Mouse (Mus musculus) urinary bladder, postnatal 10 days (tissue): Measurements from ENCODE around the gene Gm8237.
"Not testable (repeated sequence)": the region's sequence is repeated elsewhere in the genome, so short reads cannot be mapped to it uniquely, and the experiment has no call there.

Experiments used
- DNase-seq: peaks from one replicate; pipeline ENCODE4 v3.0.0; 2022; ENCODE audit warnings: low spot score

The Gm8237 gene

GRCm38 (mm10) chr14:5880241-5880640 is at the start of gene Gm8237:
TSS of gene Gm8237 (minus strand) at chr14:5880382.
- not testable (repeated sequence) for DNase-seq

- not testable (repeated sequence) for DNase-seq
Observed at GRCm38 (mm10) chr14:5923276-5923675, 43.1 kb upstream of the Gm8237 start.

- not testable (repeated sequence) for DNase-seq
Observed at GRCm38 (mm10) chr14:5918330-5918942, 38.3 kb upstream of the Gm8237 start.

GRCm38 (mm10) chr14:5913701-5914100 is 33.5 kb upstream of the Gm8237 start:
- DNase-seq = not testable (repeated sequence)

GRCm38 (mm10) chr14:5879791-5880190 is 391 bp downstream of the Gm8237 start:
- not testable (repeated sequence) for DNase-seq

GRCm38 (mm10) chr14:5879136-5879535 is 1.0 kb downstream of the Gm8237 start:
- DNase-seq = not testable (repeated sequence)

- not testable (repeated sequence) for DNase-seq
Observed at GRCm38 (mm10) chr14:5855911-5856310, 24.3 kb downstream of the Gm8237 start.

- DNase-seq = not testable (repeated sequence)
Observed at GRCm38 (mm10) chr14:5830229-5830628, 50.0 kb downstream of the Gm8237 start, which contains the start of gene Gm3424. TSS of gene Gm3424 (minus strand) at chr14:5830329.

- not testable (repeated sequence) for DNase-seq
Observed at GRCm38 (mm10) chr14:5812699-5813356, 67.4 kb downstream of the Gm8237 start.
